Mouse (Mus musculus): ENCODE data around the gene Acp7. TPM values are rescaled to one million over a fixed set of nuclear protein-coding genes. Genes with fewer than 3 reads are reported as not detected.

Gene Acp7
- polyA plus RNA-seq, 1 experiment: 0.30 TPM

GRCm38 (mm10) chr7:28585001-28585400 is 46.1 kb downstream of the Acp7 start:
- DNase-seq (ENCODE audit: low read depth): no peak
- TF ChIP-seq POLR2A (IDR thresholded peaks at IDR 0.05; ENCODE audit: borderline replicate concordance, extremely low read depth, insufficient read depth, insufficient read length, poor library complexity, severe bottlenecking) (no peak), CTCF (IDR thresholded peaks at IDR 0.05; ENCODE audit: borderline replicate concordance, extremely low read depth, insufficient read depth, insufficient read length) (no peak)

DNA sequence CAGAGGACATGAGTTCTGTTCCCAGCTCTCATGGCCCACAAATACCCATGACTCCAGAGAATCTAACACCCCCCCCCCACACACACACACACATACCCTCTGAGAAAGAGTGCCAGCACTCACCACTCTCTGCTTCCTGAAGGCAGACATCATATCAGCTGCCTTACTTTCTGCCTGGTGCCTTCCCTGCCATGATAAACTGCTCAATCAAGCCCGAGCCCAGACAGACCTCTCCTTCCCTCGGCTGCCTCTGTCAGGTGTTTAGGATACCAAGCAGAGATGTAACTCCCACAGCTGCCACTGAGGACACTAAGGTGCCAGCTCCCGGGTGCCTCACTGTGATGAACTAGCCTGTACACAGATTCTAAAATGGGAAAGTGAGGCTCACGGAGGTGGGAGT is 46.7 kb downstream of the Acp7 start:
- no peak for TF ChIP-seq POLR2A (IDR thresholded peaks at IDR 0.05; ENCODE audit: borderline replicate concordance, extremely low read depth, insufficient read depth, insufficient read length, poor library complexity, severe bottlenecking)
- TF ChIP-seq CTCF (IDR thresholded peaks at IDR 0.05; ENCODE audit: borderline replicate concordance, extremely low read depth, insufficient read depth, insufficient read length): no peak

GRCm38 (mm10) chr7:28583570-28584344 is 47.4 kb downstream of the Acp7 start:
- DNase-seq (ENCODE audit: low read depth): peak; percentile 36
- no peak for TF ChIP-seq CTCF (IDR thresholded peaks at IDR 0.05; ENCODE audit: borderline replicate concordance, extremely low read depth, insufficient read depth, insufficient read length)

More for the DNA sequence above, 46.7 kb downstream of the Acp7 start:
- no peak for DNase-seq (ENCODE audit: low read depth)

- TF ChIP-seq POLR2A (IDR thresholded peaks at IDR 0.05; ENCODE audit: borderline replicate concordance, extremely low read depth, insufficient read depth, insufficient read length, poor library complexity, severe bottlenecking): no peak
- TF ChIP-seq CTCF (IDR thresholded peaks at IDR 0.05; ENCODE audit: borderline replicate concordance, extremely low read depth, insufficient read depth, insufficient read length): no peak
- peak; percentile 69 for DNase-seq (ENCODE audit: low read depth)
Observed at GRCm38 (mm10) chr7:28582841-28583240, 48.3 kb downstream of the Acp7 start.

GRCm38 (mm10) chr7:28581721-28582120 is 49.4 kb downstream of the Acp7 start:
- TF ChIP-seq CTCF (IDR thresholded peaks at IDR 0.05; ENCODE audit: borderline replicate concordance, extremely low read depth, insufficient read depth, insufficient read length) (no peak), POLR2A (IDR thresholded peaks at IDR 0.05; ENCODE audit: borderline replicate concordance, extremely low read depth, insufficient read depth, insufficient read length, poor library complexity, severe bottlenecking) (no peak)
- DNase-seq (ENCODE audit: low read depth): no peak

- no peak for TF ChIP-seq POLR2A (IDR thresholded peaks at IDR 0.05; ENCODE audit: borderline replicate concordance, extremely low read depth, insufficient read depth, insufficient read length, poor library complexity, severe bottlenecking)
- no peak for TF ChIP-seq CTCF (IDR thresholded peaks at IDR 0.05; ENCODE audit: borderline replicate concordance, extremely low read depth, insufficient read depth, insufficient read length)
- no peak for DNase-seq (ENCODE audit: low read depth)
Observed at GRCm38 (mm10) chr7:28579826-28580225, 51.3 kb downstream of the Acp7 start.

DNA sequence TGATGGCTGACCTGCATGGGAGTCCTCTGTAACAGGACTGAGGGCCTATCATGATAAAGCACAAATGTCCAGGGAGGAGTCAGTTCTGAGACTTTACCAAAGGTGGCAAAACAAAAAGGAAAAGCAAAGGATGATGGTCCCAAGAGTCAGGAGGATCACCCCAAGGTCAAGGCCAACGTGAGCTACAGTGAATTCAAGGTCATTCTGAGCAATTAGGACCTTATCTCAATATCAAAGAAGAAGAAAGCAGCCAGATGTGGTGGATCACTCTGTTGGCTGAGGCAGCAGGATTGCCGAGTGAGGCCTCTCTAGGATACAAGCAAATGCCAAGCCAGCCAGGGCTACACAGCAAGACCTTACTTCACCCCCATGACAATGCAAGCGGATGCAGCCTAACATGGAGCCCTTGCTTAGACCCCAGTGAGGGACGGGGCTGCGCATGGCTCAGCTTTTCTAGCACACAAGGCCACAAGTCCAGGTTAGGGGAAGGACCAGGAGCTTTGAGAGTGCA is 52.5 kb downstream of the Acp7 start:
- TF ChIP-seq CTCF (IDR thresholded peaks at IDR 0.05; ENCODE audit: borderline replicate concordance, extremely low read depth, insufficient read depth, insufficient read length) (no peak), POLR2A (IDR thresholded peaks at IDR 0.05; ENCODE audit: borderline replicate concordance, extremely low read depth, insufficient read depth, insufficient read length, poor library complexity, severe bottlenecking) (no peak)
- no peak for DNase-seq (ENCODE audit: low read depth)

DNA sequence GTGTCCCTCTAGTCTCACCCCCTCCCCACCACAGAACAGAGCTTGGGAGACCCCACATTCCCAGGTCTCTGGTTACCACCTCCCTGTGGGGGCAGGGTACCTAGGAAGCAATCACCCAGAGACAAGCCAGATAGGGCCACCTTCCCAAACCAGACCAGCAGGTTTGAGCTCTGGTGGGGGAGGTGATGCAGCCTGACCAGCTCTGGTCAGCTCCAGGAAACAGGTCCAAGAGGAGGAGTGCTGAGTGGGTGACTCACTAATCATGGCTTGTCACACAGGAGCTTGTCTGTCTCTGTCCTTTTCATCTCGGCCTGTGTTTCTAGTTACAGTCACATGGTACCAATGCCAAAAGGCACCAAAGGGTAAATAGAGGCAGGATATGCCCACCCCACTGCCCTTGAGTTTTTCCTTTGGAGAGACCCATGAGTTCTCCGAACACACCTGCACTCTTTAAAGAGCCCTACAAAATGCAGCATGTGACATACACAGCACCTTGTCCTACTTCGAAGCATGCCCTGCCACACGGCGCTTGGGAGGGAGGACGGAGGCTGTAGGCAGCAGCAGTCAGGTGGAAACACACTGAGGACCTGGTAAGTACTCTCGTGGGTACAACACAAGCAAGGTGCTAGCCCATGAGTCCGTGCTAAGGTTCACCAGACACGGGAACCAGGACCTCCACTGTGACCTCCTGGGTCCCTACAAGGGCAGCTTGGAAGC is 53.1 kb downstream of the Acp7 start:
- TF ChIP-seq POLR2A (IDR thresholded peaks at IDR 0.05; ENCODE audit: borderline replicate concordance, extremely low read depth, insufficient read depth, insufficient read length, poor library complexity, severe bottlenecking) (no peak), CTCF (IDR thresholded peaks at IDR 0.05; ENCODE audit: borderline replicate concordance, extremely low read depth, insufficient read depth, insufficient read length) (no peak)
- DNase-seq (ENCODE audit: low read depth): no peak

DNA sequence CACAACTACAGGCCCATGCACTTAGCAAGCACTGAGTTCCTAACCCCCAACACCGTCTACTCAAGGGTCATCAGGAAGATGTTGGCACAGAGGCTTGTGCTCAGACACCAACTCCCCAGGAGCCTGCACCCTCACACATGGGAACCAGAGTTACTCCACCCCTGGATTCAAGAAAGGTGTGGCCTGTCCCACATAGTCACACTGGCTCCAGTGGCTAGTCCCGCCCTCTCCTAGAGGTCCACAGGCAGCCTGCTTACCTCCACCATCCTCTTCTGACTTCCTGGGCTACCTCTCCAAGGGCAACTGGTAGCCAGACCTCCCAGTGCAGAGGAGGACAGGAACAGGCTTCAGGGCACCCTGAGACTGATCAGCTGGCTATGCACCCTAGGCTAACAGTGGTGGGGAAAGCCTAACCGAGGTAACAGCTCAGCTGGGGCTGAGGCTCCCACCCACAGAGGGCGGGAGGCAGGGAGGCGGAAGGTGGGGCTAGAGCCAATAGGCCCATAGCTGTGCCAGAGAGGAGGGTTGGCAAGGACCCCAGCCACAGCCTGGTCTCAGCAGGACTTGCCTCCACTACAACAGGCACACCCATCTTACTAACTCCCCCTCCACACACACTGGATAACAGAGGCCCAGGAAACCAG is 54.7 kb downstream of the Acp7 start:
- peak; percentile 64 for DNase-seq (ENCODE audit: low read depth)
- TF ChIP-seq CTCF (IDR thresholded peaks at IDR 0.05; ENCODE audit: borderline replicate concordance, extremely low read depth, insufficient read depth, insufficient read length) (no peak), POLR2A (IDR thresholded peaks at IDR 0.05; ENCODE audit: borderline replicate concordance, extremely low read depth, insufficient read depth, insufficient read length, poor library complexity, severe bottlenecking) (no peak)

- no peak for TF ChIP-seq CTCF (IDR thresholded peaks at IDR 0.05; ENCODE audit: borderline replicate concordance, extremely low read depth, insufficient read depth, insufficient read length)
- TF ChIP-seq POLR2A (IDR thresholded peaks at IDR 0.05; ENCODE audit: borderline replicate concordance, extremely low read depth, insufficient read depth, insufficient read length, poor library complexity, severe bottlenecking): no peak
- no peak for DNase-seq (ENCODE audit: low read depth)
Observed at GRCm38 (mm10) chr7:28575597-28575996, 55.5 kb downstream of the Acp7 start.

DNA sequence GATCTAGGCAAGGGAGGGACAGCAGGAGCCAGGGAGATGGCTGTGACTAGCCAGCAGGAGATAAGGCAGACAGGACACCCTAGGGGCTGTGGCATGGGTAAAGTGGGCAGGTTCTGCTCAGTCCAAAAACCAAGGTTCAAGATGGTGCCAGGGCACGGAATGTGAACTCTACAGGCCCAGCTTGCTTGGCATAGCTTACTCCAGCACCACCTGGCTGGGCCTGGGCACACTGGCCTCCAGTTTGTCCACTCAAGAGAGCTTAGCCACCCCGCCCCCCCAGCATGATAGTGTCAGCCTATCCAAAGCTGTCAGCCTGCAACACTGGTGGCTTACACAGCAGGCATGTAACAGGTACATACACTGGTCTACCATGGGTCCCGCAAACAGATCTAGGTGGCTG is 57.9 kb downstream of the Acp7 start:
- DNase-seq (ENCODE audit: low read depth): no peak
- TF ChIP-seq POLR2A (IDR thresholded peaks at IDR 0.05; ENCODE audit: borderline replicate concordance, extremely low read depth, insufficient read depth, insufficient read length, poor library complexity, severe bottlenecking): no peak
- TF ChIP-seq CTCF (IDR thresholded peaks at IDR 0.05; ENCODE audit: borderline replicate concordance, extremely low read depth, insufficient read depth, insufficient read length): no peak

Data from brain, embryonic 14.5 days (tissue).